Mouse (Mus musculus) midbrain, embryonic 16.5 days (tissue): ENCODE measurements at regions not wholly inside any gene's neighbourhood (a gene's known extent, or its start where the extent isn't known, plus 50 kb on each side); places are given as distances from the start of the nearest gene placed in this dataset.

Source experiments
- ATAC-seq: fragments of 200-750 bp; cut with Nextera tagmentation; 2 replicates; pipeline ENCODE4 v1.8.0; 2017; ENCODE audit warnings: moderate TSS enrichment
- H3K27ac ChIP-seq: fragments of 300-500 bp; sonication (generic); 2 replicates; pipeline ENCODE4 v1.5.1; 2014; ENCODE audit warnings: mild to moderate bottlenecking, low read length, mixed read lengths
- H3K27me3 ChIP-seq: fragments of 300-500 bp; sonication (generic); 2 replicates; pipeline ENCODE4 v1.6.1; 2014; ENCODE audit warnings: low read depth, low read length, mixed read lengths; ENCODE audit not compliant: control insufficient read depth, insufficient read depth
- H3K36me3 ChIP-seq: fragments of 300-500 bp; sonication (generic); 2 replicates; pipeline ENCODE4 v1.6.1; 2014; ENCODE audit warnings: mild to moderate bottlenecking, low read length, moderate library complexity, mixed read lengths; ENCODE audit not compliant: control insufficient read depth, insufficient read depth
- H3K4me1 ChIP-seq: fragments of 300-500 bp; sonication (generic); 2 replicates; pipeline ENCODE4 v1.6.1; 2014; ENCODE audit warnings: mild to moderate bottlenecking, low read length, mixed read lengths; ENCODE audit not compliant: control insufficient read depth, insufficient read depth
- H3K4me2 ChIP-seq: fragments of 300-500 bp; sonication (generic); 2 replicates; pipeline ENCODE4 v1.6.1; 2014; ENCODE audit warnings: mild to moderate bottlenecking, low read length, mixed read lengths
- H3K4me3 ChIP-seq: fragments of 300-500 bp; sonication (generic); 2 replicates; pipeline ENCODE4 v1.5.1; 2014; ENCODE audit warnings: low read depth, mild to moderate bottlenecking, low read length, moderate library complexity, mixed read lengths
- H3K9ac ChIP-seq: fragments of 300-500 bp; sonication (generic); 2 replicates; pipeline ENCODE4 v1.6.1; 2014; ENCODE audit warnings: low read depth, low read length, mixed read lengths
- H3K9me3 ChIP-seq: fragments of 300-500 bp; sonication (generic); replicated peaks from 2 replicates; pipeline ENCODE4 v1.6.1; 2014; ENCODE audit warnings: mild to moderate bottlenecking, low read length, mixed read lengths; ENCODE audit not compliant: control insufficient read depth, poor library complexity, severe bottlenecking
- WGBS: fragments of 180-500 bp; shearing (Covaris S2); extraction: QIAGEN DNeasy Blood & Tissue Kit; methylation state at CpG from one replicate; pipeline ENCODE4 v1.1.7; 2014; 5-methylcytosine and 5-hydroxymethylcytosine counted together

DNA sequence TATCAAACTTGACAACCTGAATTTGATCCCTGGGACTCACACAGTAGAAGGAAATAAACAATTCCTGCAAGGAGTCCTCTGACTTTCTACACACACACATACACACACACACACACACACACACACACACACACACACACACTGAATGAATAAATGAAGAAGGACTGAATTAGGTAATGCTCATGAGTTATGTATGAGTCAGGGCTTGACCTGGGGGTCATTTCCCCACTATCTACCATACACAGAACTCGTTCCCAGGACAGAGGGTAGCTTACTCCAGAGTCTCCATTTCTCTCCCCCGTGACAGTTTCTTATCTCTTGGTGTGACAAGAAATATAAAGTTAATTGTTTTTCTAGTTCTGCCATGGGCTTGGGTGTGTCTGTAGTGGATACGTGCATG lies 50.1 kb upstream of the Gadd45a start:
- Histone ChIP-seq H3K4me2 (no peak overlapping the region), H3K9me3 (no peaks in the 10 kb centered on the region), H3K4me1 (no peaks in the 10 kb centered on the region), H3K36me3 (no peaks in the 10 kb centered on the region), H3K27ac (no peak overlapping the region), H3K4me3 (no peak overlapping the region), H3K9ac (no peak overlapping the region), H3K27me3 (no peaks in the 10 kb centered on the region)
- ATAC-seq: no peak
- WGBS: 58% methylated on average over 3 of the region's 3 CpGs
